Mouse (Mus musculus) CH12.LX (cell line): ENCODE measurements around the gene Apbb1ip. TPM values are rescaled to one million over a fixed set of nuclear protein-coding genes. Genes with fewer than 3 reads are reported as not detected.

Source experiments
- DNase-seq: peaks from one replicate; pipeline ENCODE4 v3.0.0-alpha.2; 2013; ENCODE audit errors: extremely low read depth
- H3K27ac ChIP-seq: 2 replicates; pipeline ENCODE4 v1.5.1; 2012; ENCODE audit warnings: low read depth, mild to moderate bottlenecking, control low read depth, moderate library complexity; ENCODE audit not compliant: insufficient read depth
- H3K27me3 ChIP-seq: replicated peaks from 2 replicates; pipeline ENCODE3; 2012; ENCODE audit warnings: inconsistent platforms
- H3K36me3 ChIP-seq, 2 experiments: replicated peaks in 1 of 2; 2 replicates each; pipeline versions ENCODE3 to v1.6.1; 2012; ENCODE audit warnings: inconsistent platforms in 1 of 2, low read length in 1 of 2, mild to moderate bottlenecking in 1 of 2, mixed read lengths in 1 of 2, moderate library complexity in 1 of 2; ENCODE audit not compliant: control insufficient read depth in 1 of 2, insufficient read depth in 1 of 2
- H3K4me1 ChIP-seq, 2 experiments: 2 replicates each; pipeline ENCODE4 v1.6.1; 2012; ENCODE audit warnings: inconsistent platforms in 1 of 2, moderate library complexity in 1 of 2; ENCODE audit not compliant: insufficient read depth in 2 of 2, control insufficient read depth in 1 of 2
- H3K4me2 ChIP-seq: 2 replicates; pipeline ENCODE4 v1.6.1; 2012; ENCODE audit warnings: low read depth, mild to moderate bottlenecking, control low read depth; ENCODE audit not compliant: poor library complexity, insufficient read depth, severe bottlenecking
- H3K4me3 ChIP-seq, 3 experiments: fragments of 150-350 bp in 1 of 3; sonication (generic) in 1 of 3; replicated peaks in 1 of 3; 2 replicates each; pipeline versions ENCODE3 to v1.5.1; 2011 to 2012; ENCODE audit warnings: low read depth in 2 of 3, low read length in 2 of 3, mild to moderate bottlenecking in 2 of 3, moderate library complexity in 2 of 3, control low read depth in 1 of 3, improper control_type of control experiment in 1 of 3, inconsistent platforms in 1 of 3, mixed read lengths in 1 of 3; ENCODE audit not compliant: poor library complexity in 1 of 3
- H3K79me2 ChIP-seq: replicated peaks from 2 replicates; pipeline ENCODE4 v1.6.1; 2012; ENCODE audit warnings: mild to moderate bottlenecking, moderate library complexity; ENCODE audit not compliant: control insufficient read depth, poor library complexity, insufficient read depth, severe bottlenecking; ENCODE audit errors: extremely low read depth
- H3K9ac ChIP-seq: 2 replicates; pipeline ENCODE4 v1.6.1; 2012; ENCODE audit warnings: low read depth, mild to moderate bottlenecking, control low read depth, moderate library complexity; ENCODE audit not compliant: insufficient read depth
- H3K9me3 ChIP-seq: replicated peaks from 2 replicates; pipeline ENCODE3; 2012; ENCODE audit warnings: low read length, inconsistent platforms, mixed read lengths
- BHLHE40 ChIP-seq: IDR thresholded peaks from 2 replicates; pipeline ENCODE4 v1.6.1; 2011; ENCODE audit warnings: mild to moderate bottlenecking, low read depth, low read length, improper control_type of control experiment
- CHD1 ChIP-seq: IDR thresholded peaks from 2 replicates; pipeline ENCODE4 v1.6.1; 2012; ENCODE audit warnings: low read depth, low read length, improper control_type of control experiment, inconsistent platforms
- CTCF ChIP-seq, 2 experiments: IDR thresholded peaks in 1 of 2; conservative IDR thresholded peaks in 1 of 2; 2 replicates each; pipeline ENCODE4 v1.5.1; 2011 to 2012; ENCODE audit warnings: low read depth in 2 of 2, low read length in 2 of 2, improper control_type of control experiment in 1 of 2, inconsistent platforms in 1 of 2, mild to moderate bottlenecking in 1 of 2, moderate library complexity in 1 of 2
- ELF1 ChIP-seq: IDR thresholded peaks from 2 replicates; pipeline ENCODE4 v1.6.1; 2014; ENCODE audit warnings: low read depth, mild to moderate bottlenecking, inconsistent platforms, low read length, improper control_type of control experiment
- EP300 ChIP-seq: IDR thresholded peaks from 2 replicates; pipeline ENCODE4 v1.6.1; 2011; ENCODE audit warnings: low read length, improper control_type of control experiment
- JUN ChIP-seq: IDR thresholded peaks from 2 replicates; pipeline ENCODE4 v1.6.1; 2011; ENCODE audit warnings: low read depth, mild to moderate bottlenecking, low read length, improper control_type of control experiment, moderate library complexity; ENCODE audit not compliant: insufficient read depth
- JUND ChIP-seq: conservative IDR thresholded peaks from 2 replicates; pipeline ENCODE4 v1.6.1; 2011; ENCODE audit warnings: low read depth, low read length, improper control_type of control experiment
- MAFK ChIP-seq: IDR thresholded peaks from 2 replicates; pipeline ENCODE4 v1.6.1; 2011; ENCODE audit warnings: low read length, improper control_type of control experiment; ENCODE audit not compliant: insufficient replicate concordance
- MAX ChIP-seq: IDR thresholded peaks from 2 replicates; pipeline ENCODE4 v1.6.1; 2011; ENCODE audit warnings: low read length, improper control_type of control experiment
- MAZ ChIP-seq: IDR thresholded peaks from 2 replicates; pipeline ENCODE4 v1.6.1; 2012; ENCODE audit warnings: low read depth, mild to moderate bottlenecking, inconsistent platforms, low read length, improper control_type of control experiment, moderate library complexity
- MYC ChIP-seq: IDR thresholded peaks from 2 replicates; pipeline ENCODE4 v1.6.1; 2011; ENCODE audit warnings: low read depth, mild to moderate bottlenecking, improper control_type of control experiment, low read length
- NELFE ChIP-seq: IDR thresholded peaks from 2 replicates; pipeline ENCODE4 v1.6.1; 2011; ENCODE audit warnings: low read depth, low read length, improper control_type of control experiment
- NRF1 ChIP-seq: IDR thresholded peaks from 2 replicates; pipeline ENCODE4 v1.6.1; 2014; ENCODE audit warnings: low read depth, mild to moderate bottlenecking, inconsistent platforms, low read length, improper control_type of control experiment, moderate library complexity
- POLR2A ChIP-seq: IDR thresholded peaks from 2 replicates; pipeline ENCODE4 v1.6.1; 2011; ENCODE audit warnings: low read depth, mild to moderate bottlenecking, improper control_type of control experiment, low read length
- RAD21 ChIP-seq: IDR thresholded peaks from 2 replicates; pipeline ENCODE4 v1.6.1; 2011; ENCODE audit warnings: low read depth, mild to moderate bottlenecking, low read length, improper control_type of control experiment, moderate library complexity
- SIN3A ChIP-seq: IDR thresholded peaks from 2 replicates; pipeline ENCODE4 v1.6.1; 2012; ENCODE audit warnings: low read length, improper control_type of control experiment, inconsistent platforms
- ZKSCAN1 ChIP-seq: IDR thresholded peaks from 2 replicates; pipeline ENCODE4 v1.6.1; 2012; ENCODE audit warnings: low read depth, inconsistent platforms, low read length, improper control_type of control experiment, borderline replicate concordance
- dilution Hi-C: fragments of 300-500 bp; cut with MboI; formaldehyde crosslinking; loops from 2 replicates; pipeline ENCODE4 v1.14.3; 2020; ENCODE audit warnings: low sequenced_read_pairs; ENCODE audit not compliant: extremely low pct_unique_long_range_greater_than_20kb, extremely low pct_ligation_motif_present
- in situ Hi-C: fragments of 300-500 bp; cut with MboI; formaldehyde crosslinking; loops from 3 replicates; pipeline ENCODE4 v1.14.3; 2019; ENCODE audit warnings: low sequenced_read_pairs, low pct_ligation_motif_present, low pct_unique_long_range_greater_than_20kb, mixed read lengths
- polyA plus RNA-seq: library from polyadenylated mRNA; unstranded; fragments of >175 nt; gene quantifications from 2 replicates; pipeline ENCODE4 v1.2.1, GENCODE M21; 2012; ENCODE audit warnings: low read depth; ENCODE audit not compliant: insufficient read length
- total RNA-seq, 2 experiments: library from RNA; depleted of rRNA; stranded (reverse); fragments of 300-350 nt in 1 of 2; fragments of >200 nt in 1 of 2; gene quantifications; 2 replicates each; pipeline ENCODE4 v1.2.3; 2012 to 2014

Gene Apbb1ip
- total and polyA plus RNA-seq, 3 experiments: 3.5 to 59.9 (median 4.0) TPM

GRCm38 (mm10) chr2:22784771-22785170, 10.9 kb downstream of the Apbb1ip start:
- Histone ChIP-seq H3K4me2 (no peak overlapping the region), H3K4me3 (no peak overlapping the region), H3K27ac (no peak overlapping the region), H3K9me3 (no peaks in the 10 kb centered on the region), H3K9ac (no peak overlapping the region), H3K79me2 (peaks cover 14% of the 10 kb centered on the region), H3K27me3 (no peaks in the 10 kb centered on the region), H3K4me1 (peaks cover 0 to 74% of the 10 kb centered on the region in 2 experiments; a peak in 2 of 4 replicates), H3K36me3 (peaks cover 0 to 35% of the 10 kb centered on the region in 2 experiments)
- dilution Hi-C loops: no loop called here
- TF ChIP-seq RAD21: no peak
- in situ Hi-C loops: no loop called here
- DNase-seq: no peak

- H3K9me3 ChIP-seq: peaks cover 4% of the 10 kb centered on the region
- no peak overlapping the region for H3K27ac ChIP-seq
- peaks cover 0 to 33% of the 10 kb centered on the region in 2 experiments for H3K36me3 ChIP-seq
- H3K4me1 ChIP-seq: peaks cover 5 to 58% of the 10 kb centered on the region in 2 experiments; a peak in 3 of 4 replicates
- H3K4me3 ChIP-seq: no peak overlapping the region
- peak; percentile 89 for TF ChIP-seq MAFK
- TF ChIP-seq ELF1: no peak
- peaks cover 6% of the 10 kb centered on the region for H3K79me2 ChIP-seq
- no peak for DNase-seq
- no peaks in the 10 kb centered on the region for H3K27me3 ChIP-seq
- dilution Hi-C loops (no loop called here), in situ Hi-C loops (no loop called here)
- no peak overlapping the region for H3K9ac ChIP-seq
- no peak overlapping the region for H3K4me2 ChIP-seq
These were observed 14.8 kb downstream of the Apbb1ip start for GRCm38 (mm10) chr2:22788658-22789057.

DNA sequence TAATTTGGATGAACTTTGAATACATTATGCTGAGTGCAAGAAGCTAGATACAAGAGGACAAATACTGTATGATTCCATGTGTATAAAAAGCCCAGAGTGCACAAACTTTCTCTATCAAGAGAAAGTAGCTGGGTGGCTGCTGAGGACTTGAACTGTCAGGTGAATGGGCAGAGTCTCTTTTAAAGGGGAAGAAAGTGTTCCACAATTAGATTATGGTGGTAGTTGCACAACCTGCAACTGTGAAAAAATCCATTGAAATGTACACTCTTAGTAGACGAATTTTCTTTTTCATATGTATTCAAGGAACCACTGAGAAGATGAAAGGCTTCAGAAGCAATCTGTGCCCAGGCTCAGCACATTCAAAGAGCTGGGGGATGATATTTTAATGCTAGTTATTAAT, 15.7 kb downstream of the Apbb1ip start:
- Histone ChIP-seq H3K27me3 (no peaks in the 10 kb centered on the region), H3K79me2 (peaks cover 6% of the 10 kb centered on the region), H3K9ac (no peak overlapping the region), H3K36me3 (peaks cover 0 to 39% of the 10 kb centered on the region in 2 experiments), H3K9me3 (peaks cover 4% of the 10 kb centered on the region), H3K4me3 (no peak overlapping the region), H3K4me2 (no peak overlapping the region), H3K27ac (no peak overlapping the region), H3K4me1 (peaks cover 5 to 49% of the 10 kb centered on the region in 2 experiments; a peak in 3 of 4 replicates)
- no peak for DNase-seq
- dilution Hi-C loops: no loop called here
- in situ Hi-C loops: no loop called here
- no peak for TF ChIP-seq SIN3A
- TF ChIP-seq JUND: no peak
- TF ChIP-seq MAX: no peak
- no peak for TF ChIP-seq MYC
- TF ChIP-seq CTCF (conservative IDR thresholded peaks at IDR 0.05 in 1 of 2, IDR thresholded peaks at IDR 0.05 in 1 of 2; ENCODE audit: low read depth in 2 of 2, low read length in 2 of 2): no peak
- TF ChIP-seq NRF1: no peak
- no peak for TF ChIP-seq ELF1
- TF ChIP-seq MAZ: no peak
- TF ChIP-seq NELFE: no peak
- TF ChIP-seq EP300: no peak
- TF ChIP-seq JUN: no peak
- TF ChIP-seq POLR2A: no peak
- TF ChIP-seq ZKSCAN1: no peak
- TF ChIP-seq CHD1: no peak
- TF ChIP-seq MAFK: no peak
- TF ChIP-seq BHLHE40: no peak
